Mouse (Mus musculus): ENCODE measurements around the gene Iqcd. TPM values are rescaled to one million over a fixed set of nuclear protein-coding genes. Genes with fewer than 3 reads are reported as not detected.

Iqcd gene
- polyA plus RNA-seq, 1 experiment from 2014 or later, result 2.3 TPM

- no peak overlapping the region for H3K9ac ChIP-seq
- peaks cover 3% of the 10 kb centered on the region for H3K4me1 ChIP-seq (replicated peaks)
- H3K4me2 ChIP-seq, result no peak overlapping the region
- WGBS, result 68% methylated on average over 14 of the region's 14 CpGs
- H3K4me3 ChIP-seq, result no peak overlapping the region
- no peaks in the 10 kb centered on the region for H3K9me3 ChIP-seq
- peak; percentile 56; the same call in 1 of the 2 replicates for ATAC-seq (ENCODE audit: low FRiP score, low read depth)
- H3K36me3 ChIP-seq, result no peaks in the 10 kb centered on the region
- H3K27ac ChIP-seq (replicated peaks), result no peak overlapping the region
- H3K27me3 ChIP-seq, result peaks cover 16% of the 10 kb centered on the region
Observed at GRCm38 (mm10) chr5:120643365-120644085, 54.7 kb downstream of the Iqcd start.

GRCm38 (mm10) chr5:120644227-120644626 lies 55.4 kb downstream of the Iqcd start:
- ATAC-seq (ENCODE audit: low FRiP score, low read depth), result no peak
- no peaks in the 10 kb centered on the region for H3K9me3 ChIP-seq
- H3K9ac ChIP-seq, result no peak overlapping the region
- H3K27me3 ChIP-seq, result peaks cover 23% of the 10 kb centered on the region
- H3K36me3 ChIP-seq, result no peaks in the 10 kb centered on the region
- WGBS, result 89% methylated on average over 3 of the region's 3 CpGs
- H3K4me2 ChIP-seq, result no peak overlapping the region
- no peak overlapping the region for H3K4me3 ChIP-seq
- H3K27ac ChIP-seq (replicated peaks), result no peak overlapping the region
- peaks cover 10% of the 10 kb centered on the region for H3K4me1 ChIP-seq (replicated peaks)

GRCm38 (mm10) chr5:120645851-120646250 lies 57.0 kb downstream of the Iqcd start:
- no peak overlapping the region for H3K27ac ChIP-seq (replicated peaks)
- no peaks in the 10 kb centered on the region for H3K9me3 ChIP-seq
- H3K27me3 ChIP-seq, result peaks cover 39% of the 10 kb centered on the region
- ATAC-seq (ENCODE audit: low FRiP score, low read depth), result no peak
- H3K36me3 ChIP-seq, result no peaks in the 10 kb centered on the region
- no peak overlapping the region for H3K4me3 ChIP-seq
- H3K9ac ChIP-seq, result no peak overlapping the region
- peaks cover 14% of the 10 kb centered on the region for H3K4me1 ChIP-seq (replicated peaks)
- WGBS, result 54% methylated on average over 6 of the region's 6 CpGs
- no peak overlapping the region for H3K4me2 ChIP-seq

GRCm38 (mm10) chr5:120647361-120647760 lies 58.5 kb downstream of the Iqcd start:
- H3K4me3 ChIP-seq, result no peak overlapping the region
- WGBS, result 77% methylated on average over 4 of the region's 4 CpGs
- H3K9me3 ChIP-seq, result no peaks in the 10 kb centered on the region
- peaks cover 14% of the 10 kb centered on the region for H3K4me1 ChIP-seq (replicated peaks)
- H3K9ac ChIP-seq, result no peak overlapping the region
- H3K4me2 ChIP-seq, result no peak overlapping the region
- no peak for ATAC-seq (ENCODE audit: low FRiP score, low read depth)
- H3K27me3 ChIP-seq, result peaks cover 44% of the 10 kb centered on the region
- no peak overlapping the region for H3K27ac ChIP-seq (replicated peaks)
- no peaks in the 10 kb centered on the region for H3K36me3 ChIP-seq

- peaks cover 14% of the 10 kb centered on the region for H3K4me1 ChIP-seq (replicated peaks)
- WGBS, result 39% methylated on average over 12 of the region's 12 CpGs
- H3K27me3 ChIP-seq, result peaks cover 44% of the 10 kb centered on the region
- peak overlapping the region; percentile 56 for H3K4me2 ChIP-seq
- no peak for ATAC-seq (ENCODE audit: low FRiP score, low read depth)
- no peaks in the 10 kb centered on the region for H3K9me3 ChIP-seq
- H3K36me3 ChIP-seq, result no peaks in the 10 kb centered on the region
- no peak overlapping the region for H3K27ac ChIP-seq (replicated peaks)
- no peak overlapping the region for H3K9ac ChIP-seq
- no peak overlapping the region for H3K4me3 ChIP-seq
Observed at GRCm38 (mm10) chr5:120647814-120648491, 59.1 kb downstream of the Iqcd start.

GRCm38 (mm10) chr5:120648569-120649373 lies 60.0 kb downstream of the Iqcd start, which contains the start of gene Rasal1:
Gene Rasal1, plus strand, starts transcription at chr5:120648812.
- no peaks in the 10 kb centered on the region for H3K36me3 ChIP-seq
- peaks cover 14% of the 10 kb centered on the region for H3K4me1 ChIP-seq (replicated peaks)
- no peaks in the 10 kb centered on the region for H3K9me3 ChIP-seq
- peak within 1 kb of the TSS; percentile 22; the same call in 1 of the 2 replicates for H3K9ac ChIP-seq
- peaks cover 44% of the 10 kb centered on the region for H3K27me3 ChIP-seq
- peak within 1 kb of the TSS; percentile 56 for H3K4me2 ChIP-seq
- peak within 1 kb of the TSS; percentile 31 for H3K4me3 ChIP-seq
- peak; percentile 40; the same call in 1 of the 2 replicates for ATAC-seq (ENCODE audit: low FRiP score, low read depth)
- WGBS, result 1% methylated on average over 53 of the region's 53 CpGs
- no peak within 1 kb of the TSS for H3K27ac ChIP-seq (replicated peaks)

GRCm38 (mm10) chr5:120649374-120649933 lies 60.6 kb downstream of the Iqcd start:
- Histone ChIP-seq H3K27ac (replicated peaks) (no peak overlapping the region), H3K9ac (no peak overlapping the region), H3K4me2 (peak overlapping the region; percentile 56), H3K9me3 (no peaks in the 10 kb centered on the region), H3K4me1 (replicated peaks) (peaks cover 14% of the 10 kb centered on the region), H3K36me3 (no peaks in the 10 kb centered on the region), H3K4me3 (peak overlapping the region; percentile 31), H3K27me3 (peaks cover 44% of the 10 kb centered on the region)
- ATAC-seq (ENCODE audit: low FRiP score, low read depth), result 0 out of 2 replicates have a peak, but pooled peaks have one; percentile 43
- WGBS, result 6% methylated on average over 21 of the region's 21 CpGs

GRCm38 (mm10) chr5:120649938-120650337 lies 61.1 kb downstream of the Iqcd start:
- H3K36me3 ChIP-seq, result no peaks in the 10 kb centered on the region
- H3K4me3 ChIP-seq, result no peak overlapping the region
- 23% methylated on average over 13 of the region's 13 CpGs for WGBS
- H3K9me3 ChIP-seq, result no peaks in the 10 kb centered on the region
- no peak for ATAC-seq (ENCODE audit: low FRiP score, low read depth)
- H3K27me3 ChIP-seq, result peaks cover 44% of the 10 kb centered on the region
- H3K27ac ChIP-seq (replicated peaks), result no peak overlapping the region
- peaks cover 14% of the 10 kb centered on the region for H3K4me1 ChIP-seq (replicated peaks)
- no peak overlapping the region for H3K4me2 ChIP-seq
- H3K9ac ChIP-seq, result no peak overlapping the region

GRCm38 (mm10) chr5:120651230-120651629 lies 62.4 kb downstream of the Iqcd start:
- Histone ChIP-seq H3K27me3 (peaks cover 44% of the 10 kb centered on the region), H3K4me2 (no peak overlapping the region), H3K36me3 (no peaks in the 10 kb centered on the region), H3K27ac (replicated peaks) (no peak overlapping the region), H3K4me1 (replicated peaks) (peaks cover 14% of the 10 kb centered on the region), H3K9me3 (no peaks in the 10 kb centered on the region), H3K4me3 (no peak overlapping the region), H3K9ac (no peak overlapping the region)
- WGBS, result 83% methylated on average over 5 of the region's 5 CpGs
- ATAC-seq (ENCODE audit: low FRiP score, low read depth), result no peak

GRCm38 (mm10) chr5:120652915-120653701 lies 64.3 kb downstream of the Iqcd start:
- H3K4me3 ChIP-seq, result no peak overlapping the region
- no peak overlapping the region for H3K27ac ChIP-seq (replicated peaks)
- H3K9me3 ChIP-seq, result no peaks in the 10 kb centered on the region
- peaks cover 32% of the 10 kb centered on the region for H3K27me3 ChIP-seq
- H3K9ac ChIP-seq, result no peak overlapping the region
- H3K4me2 ChIP-seq, result no peak overlapping the region
- H3K4me1 ChIP-seq (replicated peaks), result peaks cover 14% of the 10 kb centered on the region
- WGBS, result 77% methylated on average over 28 of the region's 28 CpGs
- ATAC-seq (ENCODE audit: low FRiP score, low read depth), result no peak
- no peaks in the 10 kb centered on the region for H3K36me3 ChIP-seq

GRCm38 (mm10) chr5:120653873-120654272 lies 65.1 kb downstream of the Iqcd start:
- no peak overlapping the region for H3K4me2 ChIP-seq
- no peak overlapping the region for H3K4me3 ChIP-seq
- no peak for ATAC-seq (ENCODE audit: low FRiP score, low read depth)
- no peak overlapping the region for H3K9ac ChIP-seq
- WGBS, result 86% methylated on average over 2 of the region's 2 CpGs
- no peaks in the 10 kb centered on the region for H3K9me3 ChIP-seq
- H3K27ac ChIP-seq (replicated peaks), result no peak overlapping the region
- H3K27me3 ChIP-seq, result peaks cover 25% of the 10 kb centered on the region
- no peaks in the 10 kb centered on the region for H3K36me3 ChIP-seq
- peaks cover 8% of the 10 kb centered on the region for H3K4me1 ChIP-seq (replicated peaks)
